15 mouse cellular contexts compared by ENCODE assay signal in genomic region chr16:35949264-35949663, GRCm38 (mm10). TPM values are rescaled to one million over a fixed set of nuclear protein-coding genes. Genes with fewer than 3 reads are reported as not detected.
A peak's percentile ranks its signal among the peaks of the same experiment; 100 is the strongest.
DNase-seq lines count a peak whose midpoint lies in the region; TF ChIP-seq lines count a peak whose summit lies in the region.
"Had no signal": no experiment of that assay in that cellular context is flagged by ENCODE, and none has a peak within 500 bp of the region (broad histone marks: within the 10 kb centered on the region; RNA-seq: fewer than 3 reads in every experiment).

No protein-coding gene starts in this region.

- peak overlapping the region; percentile 69 for H3K27ac ChIP-seq in gastrocnemius, adult 2 months
- H3K27ac ChIP-seq: embryonic facial prominence, embryonic 12.5 days; liver, embryonic 14.5 days; neural tube, embryonic 13.5 days had no signal

- no peak for TF ChIP-seq CTCF in gastrocnemius, adult 2 months (IDR thresholded peaks at IDR 0.05)

- DNase-seq in gastrocnemius, adult 2 months, result peak; percentile 52
- DNase-seq in gastrocnemius, postnatal 4 days (ENCODE audit: low spot score in 2 of 2), result no peak
- peak; percentile 5 to 23 for DNase-seq in lung, adult 18-20 months
- DNase-seq in lung, postnatal 14 days, result no peak
- peak; percentile 59 to 70 for DNase-seq in heart, postnatal 36 days
- DNase-seq in testis, postnatal 10 days (ENCODE audit: low spot score), result no peak
- DNase-seq in Muller cell, postnatal 12 days (ENCODE audit: inconsistent ontology term), result no peak
- DNase-seq in urinary bladder, adult 2 months (ENCODE audit: low spot score), result no peak
- DNase-seq: cerebellum, adult 9-11 months; lung, postnatal 36 days; retina, postnatal 1 day; spleen, adult 18-20 months had no signal

- intact Hi-C loops in gastrocnemius, adult 2 months (cut with DNase I), result no loop called here
- intact Hi-C loops in heart, postnatal 36 days (cut with DNase I), result loop anchor here (10.0 kb wide), 1 partner anchor 214 kb away; no protein-coding TSS in a partner anchor

- H3K4me3 ChIP-seq in gastrocnemius, adult 2 months, result no peak overlapping the region; the same call in 1 of the 2 replicates
- H3K4me3 ChIP-seq: embryonic facial prominence, embryonic 12.5 days; neural tube, embryonic 13.5 days had no signal

RNA-seq across cellular contexts. Expression of gene Dtx3l, which starts 10.3 kb away (rescaled TPM):
- 1 to 10 TPM; 3.3 to 4.5 TPM for total RNA-seq in gastrocnemius, adult 2 months (2021)
- 1 to 10 TPM; 4.6 to 5.5 TPM for total RNA-seq in gastrocnemius, postnatal 4 days (2021)
- total RNA-seq in heart, postnatal 36 days (2021), result 10 to 100 TPM in 1 of 2 experiments, 1 to 10 TPM in 1; 9.8 to 12.6 TPM
- polyA plus RNA-seq in urinary bladder, adult 2 months (2012; rRNA removed), result 13.2 and 18.3 TPM in 2 replicates

RNA-seq across cellular contexts. Expression of gene Parp9, which starts 11.0 kb away (rescaled TPM):
- 1 to 10 TPM; 3.7 to 4.9 TPM for total RNA-seq in gastrocnemius, adult 2 months (2021)
- total RNA-seq in gastrocnemius, postnatal 4 days (2021), result 1 to 10 TPM; 7.6 TPM
- total RNA-seq in heart, postnatal 36 days (2021), result 10 to 100 TPM; 11.9 to 12.8 TPM
- 20.3 and 25.3 TPM in 2 replicates for polyA plus RNA-seq in urinary bladder, adult 2 months (2012; rRNA removed)

RNA-seq across cellular contexts. Expression of gene Kpna1, which starts 29.3 kb away (rescaled TPM):
- 100 to 1,000 TPM; 176 to 180 TPM for total RNA-seq in gastrocnemius, adult 2 months (2021)
- 10 to 100 TPM; 62.5 to 71.0 TPM for total RNA-seq in gastrocnemius, postnatal 4 days (2021)
- total RNA-seq in heart, postnatal 36 days (2021), result 100 to 1,000 TPM; 121 to 128 TPM
- polyA plus RNA-seq in urinary bladder, adult 2 months (2012; rRNA removed), result 18.0 and 21.2 TPM in 2 replicates

Comparison
In these comparisons a context has a peak if more than half of its experiments do, and no peak if none do; other contexts are left out.
1. DNase-seq: peak in gastrocnemius, adult 2 months (single experiment), lung, adult 18-20 months (2 of 2) and heart, postnatal 36 days (2 of 2); none in gastrocnemius, postnatal 4 days (0 of 2), lung, postnatal 14 days (single experiment), testis, postnatal 10 days (single experiment), Muller cell, postnatal 12 days (single experiment) and urinary bladder, adult 2 months (single experiment).